Mouse (Mus musculus) hindbrain, embryonic 16.5 days (tissue): ENCODE results near the gene Ccin. TPM values are rescaled to one million over a fixed set of nuclear protein-coding genes. Genes with fewer than 3 reads are reported as not detected.
A peak's percentile ranks its signal among the peaks of the same experiment; 100 is the strongest.

Experiments used
- ATAC-seq: fragments of 200-750 bp; cut with Nextera tagmentation; 2 replicates; pipeline ENCODE4 v1.8.0; 2017; ENCODE audit warnings: moderate TSS enrichment, moderate library complexity
- H3K27ac ChIP-seq: fragments of 300-500 bp; sonication (generic); 2 replicates; pipeline ENCODE4 v1.5.1; 2014; ENCODE audit warnings: low read depth, mild to moderate bottlenecking, control low read depth, low read length, moderate library complexity
- H3K27me3 ChIP-seq: fragments of 300-500 bp; sonication (generic); replicated peaks from 2 replicates; pipeline ENCODE4 v1.6.1; 2014; ENCODE audit warnings: low read length; ENCODE audit not compliant: control insufficient read depth, insufficient read depth
- H3K36me3 ChIP-seq: fragments of 300-500 bp; sonication (generic); 2 replicates; pipeline ENCODE4 v1.6.1; 2014; ENCODE audit warnings: mild to moderate bottlenecking, low read length, moderate library complexity, mixed read lengths; ENCODE audit not compliant: control insufficient read depth, insufficient read depth
- H3K4me1 ChIP-seq: fragments of 300-500 bp; sonication (generic); 2 replicates; pipeline ENCODE4 v1.6.1; 2014; ENCODE audit warnings: low read depth, low read length; ENCODE audit not compliant: control insufficient read depth, insufficient read depth
- H3K4me2 ChIP-seq: fragments of 300-500 bp; sonication (generic); 2 replicates; pipeline ENCODE4 v1.6.1; 2014; ENCODE audit warnings: mild to moderate bottlenecking, low read length, control low read depth, moderate library complexity
- H3K4me3 ChIP-seq: fragments of 300-500 bp; sonication (generic); 2 replicates; pipeline ENCODE4 v1.5.1; 2014; ENCODE audit warnings: mild to moderate bottlenecking, low read length, control low read depth, moderate library complexity
- H3K9ac ChIP-seq: fragments of 300-500 bp; sonication (generic); 2 replicates; pipeline ENCODE4 v1.6.1; 2014; ENCODE audit warnings: low read depth, mild to moderate bottlenecking, control low read depth, low read length, moderate library complexity
- H3K9me3 ChIP-seq: fragments of 300-500 bp; sonication (generic); 2 replicates; pipeline ENCODE4 v1.6.1; 2014; ENCODE audit warnings: mild to moderate bottlenecking, low read length, moderate library complexity; ENCODE audit not compliant: control insufficient read depth
- WGBS: fragments of 180-500 bp; shearing (Covaris S2); extraction: QIAGEN DNeasy Blood & Tissue Kit; methylation state at CpG from one replicate; pipeline ENCODE4 v1.1.7; 2014; 5-methylcytosine and 5-hydroxymethylcytosine counted together
- polyA plus RNA-seq: library from polyadenylated mRNA; unstranded; fragments of >200 nt; fragmentation: Nextera tagmentation; extraction: Ambion mirVana; gene quantifications from 2 replicates; pipeline ENCODE4 v1.2.1, GENCODE M21; 2015

Gene Ccin
- polyA plus RNA-seq, 1 experiment from 2014 or later: not detected

- no peak overlapping the region for H3K27ac ChIP-seq
- H3K36me3 ChIP-seq: no peaks in the 10 kb centered on the region
- H3K4me3 ChIP-seq: no peak overlapping the region
- no peak overlapping the region for H3K9ac ChIP-seq
- H3K9me3 ChIP-seq: no peaks in the 10 kb centered on the region
- 90% methylated on average over 6 of the region's 6 CpGs for WGBS
- H3K4me1 ChIP-seq: peaks cover 13% of the 10 kb centered on the region
- no peak for ATAC-seq
- no peaks in the 10 kb centered on the region for H3K27me3 ChIP-seq
- H3K4me2 ChIP-seq: no peak overlapping the region
These were observed 2.4 kb upstream of the Ccin start for GRCm38 (mm10) chr4:43980846-43981245.

GRCm38 (mm10) chr4:43981251-43981650, 2.0 kb upstream of the Ccin start:
- no peaks in the 10 kb centered on the region for H3K27me3 ChIP-seq
- peaks cover 13% of the 10 kb centered on the region for H3K4me1 ChIP-seq
- H3K36me3 ChIP-seq: no peaks in the 10 kb centered on the region
- no peak for ATAC-seq
- H3K9me3 ChIP-seq: no peaks in the 10 kb centered on the region
- no peak overlapping the region for H3K9ac ChIP-seq
- 94% methylated on average over 7 of the region's 7 CpGs for WGBS
- H3K4me2 ChIP-seq: no peak overlapping the region
- no peak overlapping the region for H3K4me3 ChIP-seq
- H3K27ac ChIP-seq: no peak overlapping the region

GRCm38 (mm10) chr4:43982053-43982732, 1.1 kb upstream of the Ccin start:
- H3K9me3 ChIP-seq: no peaks in the 10 kb centered on the region
- peak overlapping the region; percentile 78 for H3K4me2 ChIP-seq
- H3K4me3 ChIP-seq: peak overlapping the region; percentile 39
- H3K27me3 ChIP-seq: no peaks in the 10 kb centered on the region
- ATAC-seq: peak; percentile 95
- WGBS: 2% methylated on average over 24 of the region's 24 CpGs
- no peak overlapping the region for H3K27ac ChIP-seq
- peak overlapping the region; percentile 61 for H3K9ac ChIP-seq
- peaks cover 13% of the 10 kb centered on the region for H3K4me1 ChIP-seq
- no peaks in the 10 kb centered on the region for H3K36me3 ChIP-seq

- H3K4me3 ChIP-seq: no peak overlapping the region
These were observed 473 bp downstream of the Ccin start for GRCm38 (mm10) chr4:43983756-43984155.

GRCm38 (mm10) chr4:43984326-43984725, 1.0 kb downstream of the Ccin start:
- WGBS: 92% methylated on average over 19 of the region's 19 CpGs
- no peak for ATAC-seq
- no peaks in the 10 kb centered on the region for H3K36me3 ChIP-seq
- no peak overlapping the region for H3K27ac ChIP-seq
- H3K4me1 ChIP-seq: peaks cover 7% of the 10 kb centered on the region
- H3K4me3 ChIP-seq: no peak overlapping the region
- no peaks in the 10 kb centered on the region for H3K27me3 ChIP-seq
- no peak overlapping the region for H3K9ac ChIP-seq
- H3K9me3 ChIP-seq: no peaks in the 10 kb centered on the region
- no peak overlapping the region for H3K4me2 ChIP-seq

More at GRCm38 (mm10) chr4:43983756-43984155, 473 bp downstream of the Ccin start:
- Histone ChIP-seq H3K36me3 (no peaks in the 10 kb centered on the region), H3K9me3 (no peaks in the 10 kb centered on the region), H3K27me3 (no peaks in the 10 kb centered on the region), H3K27ac (no peak overlapping the region), H3K9ac (no peak overlapping the region), H3K4me2 (no peak overlapping the region), H3K4me1 (peaks cover 8% of the 10 kb centered on the region)
- no peak for ATAC-seq
- 95% methylated on average over 22 of the region's 22 CpGs for WGBS

GRCm38 (mm10) chr4:43988976-43989375, 5.7 kb downstream of the Ccin start:
- H3K9ac ChIP-seq: no peak overlapping the region
- H3K4me3 ChIP-seq: no peak overlapping the region
- no peaks in the 10 kb centered on the region for H3K4me1 ChIP-seq
- H3K27me3 ChIP-seq: no peaks in the 10 kb centered on the region
- WGBS: 87% methylated on average over 3 of the region's 3 CpGs
- H3K4me2 ChIP-seq: no peak overlapping the region
- no peak for ATAC-seq
- no peaks in the 10 kb centered on the region for H3K36me3 ChIP-seq
- H3K9me3 ChIP-seq: no peaks in the 10 kb centered on the region
- H3K27ac ChIP-seq: no peak overlapping the region

- Histone ChIP-seq H3K36me3 (no peaks in the 10 kb centered on the region), H3K4me2 (no peak overlapping the region), H3K27me3 (no peaks in the 10 kb centered on the region), H3K4me1 (no peaks in the 10 kb centered on the region), H3K27ac (no peak overlapping the region), H3K4me3 (no peak overlapping the region), H3K9ac (no peak overlapping the region), H3K9me3 (no peaks in the 10 kb centered on the region)
- no peak for ATAC-seq
- 94% methylated on average over 11 of the region's 11 CpGs for WGBS
These were observed 9.8 kb downstream of the Ccin start for GRCm38 (mm10) chr4:43993072-43993471.

GRCm38 (mm10) chr4:43994342-43994741, 11.1 kb downstream of the Ccin start:
- no peaks in the 10 kb centered on the region for H3K27me3 ChIP-seq
- no peak overlapping the region for H3K9ac ChIP-seq
- 87% methylated on average over 2 of the region's 2 CpGs for WGBS
- no peak for ATAC-seq
- no peaks in the 10 kb centered on the region for H3K36me3 ChIP-seq
- no peak overlapping the region for H3K27ac ChIP-seq
- no peak overlapping the region for H3K4me2 ChIP-seq
- H3K4me1 ChIP-seq: no peaks in the 10 kb centered on the region
- H3K4me3 ChIP-seq: no peak overlapping the region
- H3K9me3 ChIP-seq: peaks cover 2% of the 10 kb centered on the region; the same call in 1 of the 2 replicates

GRCm38 (mm10) chr4:44003622-44004021, 20.3 kb downstream of the Ccin start:
- Histone ChIP-seq H3K9ac (no peak overlapping the region), H3K9me3 (peaks cover 2% of the 10 kb centered on the region; the same call in 1 of the 2 replicates), H3K4me1 (no peaks in the 10 kb centered on the region), H3K4me3 (no peak overlapping the region), H3K4me2 (no peak overlapping the region), H3K36me3 (no peaks in the 10 kb centered on the region), H3K27ac (no peak overlapping the region), H3K27me3 (no peaks in the 10 kb centered on the region)
- no peak for ATAC-seq
- 87% methylated on average over 6 of the region's 6 CpGs for WGBS
